27 mouse cellular contexts compared by ENCODE assay signal in genomic region chr7:120043990-120044389, GRCm38 (mm10). TPM values are rescaled to one million over a fixed set of nuclear protein-coding genes. Genes with fewer than 3 reads are reported as not detected.
DNase-seq lines count a peak whose midpoint lies in the region; ATAC-seq and TF ChIP-seq lines count a peak whose summit lies in the region.
"Had no signal": no experiment of that assay in that cellular context is flagged by ENCODE, and none has a peak within 500 bp of the region (broad histone marks: within the 10 kb centered on the region; RNA-seq: fewer than 3 reads in every experiment).

No protein-coding gene starts in this region.

- no peak for DNase-seq in kidney, adult 2 months
- DNase-seq in thymus, postnatal 4 days = peak; percentile 4
- no peak for DNase-seq in thymus, adult 18-20 months
- DNase-seq in Patski (ENCODE audit: low read depth, low spot score) = no peak
- DNase-seq in right cerebral cortex, postnatal 36 days (ENCODE audit: low spot score in 2 of 2) = no peak
- no peak for DNase-seq in limb, embryonic 10.5 days (ENCODE audit: low spot score)
- no peak for DNase-seq in kidney, adult 18-20 months
- DNase-seq: adrenal gland, postnatal 25 days; cerebellum, adult 11-12 months; cerebellum, postnatal 14 days; gastrocnemius, postnatal 36 days; heart, postnatal 10 days; layer of hippocampus, postnatal 36 days; liver, embryonic 13.5 days; lung, postnatal 10 days; midbrain, embryonic 14.5 days had no signal

- H3K9me3 ChIP-seq in kidney, embryonic 15.5 days (replicated peaks) = no peaks in the 10 kb centered on the region
- H3K9me3 ChIP-seq in limb, embryonic 10.5 days (replicated peaks) = no peaks in the 10 kb centered on the region
- H3K9me3 ChIP-seq: embryonic facial prominence, embryonic 13.5 days; forebrain, embryonic 15.5 days; heart, embryonic 10.5 days; hindbrain, embryonic 12.5 days; liver, embryonic 13.5 days; stomach, embryonic 15.5 days had no signal

- no peak overlapping the region for H3K9ac ChIP-seq in kidney, embryonic 15.5 days
- H3K9ac ChIP-seq: embryonic facial prominence, embryonic 13.5 days; forebrain, embryonic 15.5 days; hindbrain, embryonic 12.5 days; liver, embryonic 13.5 days; stomach, embryonic 15.5 days had no signal

- no peaks in the 10 kb centered on the region for H3K36me3 ChIP-seq in kidney, adult 2 months (ENCODE audit: control insufficient read depth, insufficient read depth, low read length)
- no peaks in the 10 kb centered on the region for H3K36me3 ChIP-seq in kidney, embryonic 15.5 days
- H3K36me3 ChIP-seq in limb, embryonic 10.5 days = no peaks in the 10 kb centered on the region
- H3K36me3 ChIP-seq: embryonic facial prominence, embryonic 13.5 days; forebrain, embryonic 15.5 days; heart, embryonic 10.5 days; hindbrain, embryonic 12.5 days; liver, embryonic 13.5 days; stomach, embryonic 15.5 days had no signal

- POLR2A ChIA-PET in Patski (lab: Charles Lee) = no interaction called here

- no peak overlapping the region for H3K4me3 ChIP-seq in kidney, adult 2 months (ENCODE audit: insufficient read depth, low read depth, low read length)
- no peak overlapping the region for H3K4me3 ChIP-seq in kidney, embryonic 15.5 days (replicated peaks)
- H3K4me3 ChIP-seq in limb, embryonic 10.5 days = no peak overlapping the region
- H3K4me3 ChIP-seq: embryonic facial prominence, embryonic 13.5 days; forebrain, embryonic 15.5 days; heart, embryonic 10.5 days; hindbrain, embryonic 12.5 days; liver, embryonic 13.5 days; myocyte; stomach, embryonic 15.5 days had no signal

- H3K27ac ChIP-seq in kidney, adult 2 months (ENCODE audit: insufficient read depth, low read depth, low read length) = no peak overlapping the region
- H3K27ac ChIP-seq in kidney, embryonic 15.5 days = no peak overlapping the region
- no peak overlapping the region for H3K27ac ChIP-seq in limb, embryonic 10.5 days
- H3K27ac ChIP-seq: embryonic facial prominence, embryonic 13.5 days; forebrain, embryonic 15.5 days; heart, embryonic 10.5 days; hindbrain, embryonic 12.5 days; kidney, postnatal 0 days; liver, embryonic 13.5 days; stomach, embryonic 15.5 days had no signal

- in situ Hi-C loops in Patski (cut with MboI; ENCODE audit: low pct_unique_long_range_greater_than_20kb) = no loop called here

- ATAC-seq in kidney, embryonic 15.5 days (replicated peaks; ENCODE audit: low FRiP score) = no peak
- ATAC-seq in Patski = no peak
- ATAC-seq: forebrain, embryonic 15.5 days had no signal

- no peak overlapping the region for H3K4me2 ChIP-seq in kidney, embryonic 15.5 days
- H3K4me2 ChIP-seq: embryonic facial prominence, embryonic 13.5 days; forebrain, embryonic 15.5 days; hindbrain, embryonic 12.5 days; liver, embryonic 13.5 days; stomach, embryonic 15.5 days had no signal

- CTCF ChIA-PET in Patski (lab: Charles Lee) = interaction anchor here (1.4 kb wide), 1 partner anchor 195 kb away, joined by 3 read pairs; no protein-coding TSS in a partner anchor

- H3K27me3 ChIP-seq in kidney, adult 2 months (replicated peaks; ENCODE audit: control insufficient read depth, insufficient read depth, low read length) = no peaks in the 10 kb centered on the region
- H3K27me3 ChIP-seq in kidney, embryonic 15.5 days = no peaks in the 10 kb centered on the region
- H3K27me3 ChIP-seq in Patski = no peaks in the 10 kb centered on the region
- H3K27me3 ChIP-seq in limb, embryonic 10.5 days (ENCODE audit: low read depth, poor library complexity, severe bottlenecking) = no peaks in the 10 kb centered on the region
- H3K27me3 ChIP-seq: embryonic facial prominence, embryonic 13.5 days; forebrain, embryonic 15.5 days; hindbrain, embryonic 12.5 days; liver, embryonic 13.5 days; stomach, embryonic 15.5 days had no signal

- WGBS in kidney, adult 2 months = 92% methylated on average over 3 of the region's 3 CpGs
- 83% methylated on average over 3 of the region's 3 CpGs for WGBS in kidney, embryonic 15.5 days
- WGBS in limb, embryonic 10.5 days = 88% methylated on average over 3 of the region's 3 CpGs

- no peaks in the 10 kb centered on the region for H3K4me1 ChIP-seq in kidney, adult 2 months (ENCODE audit: control insufficient read depth, insufficient read depth, low read length)
- no peaks in the 10 kb centered on the region for H3K4me1 ChIP-seq in kidney, embryonic 15.5 days
- no peaks in the 10 kb centered on the region for H3K4me1 ChIP-seq in limb, embryonic 10.5 days
- H3K4me1 ChIP-seq: embryonic facial prominence, embryonic 13.5 days; forebrain, embryonic 15.5 days; heart, embryonic 10.5 days; hindbrain, embryonic 12.5 days; liver, embryonic 13.5 days; stomach, embryonic 15.5 days had no signal

- 0 out of 2 replicates have a peak, but pooled peaks have one; percentile 23 for TF ChIP-seq CTCF in kidney, adult 2 months (conservative IDR thresholded peaks at IDR 0.05; ENCODE audit: insufficient read depth, insufficient read length, low read depth, low read length)
- peak; percentile 33 for TF ChIP-seq CTCF in Patski (IDR thresholded peaks at IDR 0.05)

- no peak for TF ChIP-seq POLR2A in kidney, adult 2 months (IDR thresholded peaks at IDR 0.05; ENCODE audit: low read depth, low read length)

RNA-seq across cellular contexts. Expression of gene Dnah3, which starts 51.1 kb away (rescaled TPM):
- polyA plus RNA-seq in kidney, adult 2 months (2012; rRNA removed) = 0.19 and 0.30 TPM in 2 replicates
- not detected in 2 replicates for polyA plus RNA-seq in kidney, embryonic 15.5 days (2015; fragmentation: Nextera tagmentation; extraction: Ambion mirVana)
- polyA plus RNA-seq in Patski (2021) = not detected
- not detected in 2 replicates for polyA plus RNA-seq in limb, embryonic 10.5 days (2016; fragmentation: Nextera tagmentation; extraction: Ambion mirVana)
- polyA plus RNA-seq: embryonic facial prominence, embryonic 13.5 days; heart, embryonic 10.5 days; intestine, embryonic 14.5 days; liver, embryonic 13.5 days; neural tube, embryonic 14.5 days; spleen, adult 2 months had no signal

RNA-seq across cellular contexts. Expression of gene Tmem159, which starts 58.2 kb away (rescaled TPM):
- 27.6 and 27.8 TPM in 2 replicates for polyA plus RNA-seq in kidney, adult 2 months (2012; rRNA removed)
- polyA plus RNA-seq in kidney, embryonic 15.5 days (2015; fragmentation: Nextera tagmentation; extraction: Ambion mirVana) = 32.5 and 48.2 TPM in 2 replicates
- 14.3 TPM for polyA plus RNA-seq in Patski (2021)
- polyA plus RNA-seq in limb, embryonic 10.5 days (2016; fragmentation: Nextera tagmentation; extraction: Ambion mirVana) = 13.6 and 14.6 TPM in 2 replicates
